Mouse (Mus musculus) mature B cell (primary cell): ENCODE data around the gene Slc27a1.

Source experiments
- in situ Hi-C: fragments of 300-500 bp; cut with MboI; formaldehyde crosslinking; loops from 2 replicates; pipeline ENCODE4 v1.14.3; 2019

The Slc27a1 gene

DNA sequence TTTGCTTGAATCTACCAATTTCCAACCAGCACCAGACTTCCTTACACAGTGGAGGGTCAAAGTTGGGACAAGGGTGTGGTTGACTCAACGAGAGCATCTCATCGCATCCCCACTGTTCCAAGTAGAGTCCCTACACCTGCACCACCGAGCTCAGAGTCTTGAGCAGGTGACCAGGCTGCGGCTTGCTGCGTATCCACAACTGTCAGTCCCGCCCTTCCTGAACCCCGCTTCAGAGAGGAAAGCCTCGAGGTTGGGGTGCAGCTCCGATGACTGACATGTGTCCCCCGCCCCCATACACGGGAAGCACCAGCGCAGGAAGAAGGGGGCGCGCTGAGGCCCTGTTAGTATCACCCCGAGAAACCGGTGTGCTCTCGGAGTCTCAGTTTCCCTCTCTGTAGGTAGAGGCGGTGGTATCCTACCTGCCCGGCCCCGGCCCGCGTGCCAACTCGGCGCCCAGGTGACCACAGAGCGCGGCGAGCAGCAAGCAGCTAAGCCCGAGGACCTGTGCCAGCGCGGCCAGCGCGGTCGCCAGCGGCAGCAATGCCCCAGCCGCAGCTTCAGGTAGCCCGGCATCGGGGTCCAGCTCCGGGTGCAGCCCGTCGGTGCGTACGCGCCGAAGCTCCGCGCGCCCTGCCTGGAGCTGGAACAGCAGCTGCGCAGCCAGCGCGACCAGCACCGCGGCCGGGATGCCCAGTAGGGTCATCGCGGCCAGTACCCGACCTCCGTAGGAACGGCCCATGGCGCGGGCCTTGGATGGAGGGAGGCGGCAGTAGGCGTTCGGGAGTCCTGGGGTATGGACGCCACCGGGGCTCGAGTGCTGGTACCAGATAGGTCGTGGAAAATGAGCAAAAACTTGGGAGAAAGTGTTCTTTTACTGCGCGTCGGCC is 10.4 kb upstream of the Slc27a1 start, which contains the start of gene Tmem221:
Gene Tmem221 (minus strand): TSS at position 801 of the 887 bp plus-strand sequence.
- in situ Hi-C loops: no loop called here

DNA sequence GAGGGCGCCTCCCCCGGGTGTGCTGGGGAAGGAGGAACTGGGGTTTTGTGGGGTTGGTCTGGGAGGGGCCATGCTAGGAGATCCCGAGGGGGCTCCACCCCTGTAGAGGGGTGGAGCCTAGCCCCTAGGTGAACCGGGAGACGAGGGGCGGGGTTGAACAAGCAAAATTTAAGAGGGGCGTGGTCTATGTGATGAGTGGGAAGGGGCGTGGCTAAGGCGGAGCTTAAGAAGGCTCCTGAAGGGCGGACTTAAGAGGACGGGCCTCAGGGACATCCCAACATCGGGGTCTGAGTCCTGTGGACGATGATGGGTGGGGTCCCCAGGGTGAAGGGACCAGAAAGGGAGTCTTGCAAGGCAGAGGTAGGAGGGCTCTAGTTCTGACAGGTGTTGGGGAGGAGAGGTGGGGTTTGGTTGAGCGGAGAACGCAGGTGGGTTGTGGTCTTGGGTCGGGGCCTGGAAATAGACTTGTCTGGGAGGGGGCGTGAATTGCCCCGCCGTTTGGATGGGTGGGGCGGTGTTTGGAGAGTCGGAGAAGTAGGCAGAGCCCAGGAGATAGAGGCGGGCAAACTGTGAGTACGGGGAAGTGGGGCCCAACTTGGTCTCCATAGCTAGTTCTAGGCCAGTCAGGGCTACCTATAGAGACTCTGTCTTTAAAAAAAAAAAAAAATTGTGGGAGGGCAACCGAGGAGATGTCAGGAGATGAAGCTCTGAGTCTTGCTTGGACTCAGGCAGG is 9.6 kb upstream of the Slc27a1 start:
- in situ Hi-C loops: no loop called here

DNA sequence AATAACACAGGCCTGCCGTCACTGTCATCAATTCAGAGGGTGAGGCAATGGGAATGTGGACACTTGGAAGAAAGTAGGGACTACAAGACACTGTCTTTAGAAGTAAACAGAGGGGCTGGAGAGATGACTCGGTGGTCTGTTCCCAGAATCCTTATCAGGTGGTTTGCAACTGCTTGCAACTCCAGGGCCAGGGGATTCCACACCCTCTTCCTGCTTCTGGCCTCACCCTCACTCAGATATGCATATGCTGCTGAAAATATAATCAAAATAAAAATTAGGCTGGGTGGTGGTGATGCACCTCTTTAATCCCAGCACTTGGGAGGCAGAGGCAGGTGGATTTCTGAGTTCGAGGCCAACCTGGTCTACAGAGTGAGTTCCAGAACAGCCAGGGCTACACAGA is 8.6 kb upstream of the Slc27a1 start:
- in situ Hi-C loops: loop anchor here (5.0 kb wide), 1 partner anchor 72 kb away; no protein-coding TSS in a partner anchor

DNA sequence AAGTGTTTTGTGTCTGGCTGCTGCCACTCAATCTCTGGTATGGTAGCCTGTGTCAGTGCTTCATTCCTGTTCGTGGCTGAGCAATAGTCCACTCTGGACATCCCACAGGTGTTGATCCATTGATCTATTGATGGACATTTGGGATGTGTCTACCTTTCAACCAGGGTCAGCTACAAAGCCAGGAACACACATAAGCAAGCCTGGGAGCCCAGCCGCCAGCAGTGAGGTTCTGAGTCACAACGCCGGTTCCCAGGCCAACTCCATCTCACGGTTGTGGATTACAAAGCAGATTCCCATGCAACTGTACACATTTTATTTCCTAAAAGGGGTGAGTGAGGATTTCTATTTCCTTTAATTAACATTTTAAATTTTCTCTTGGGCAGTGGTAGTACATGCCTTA is 7.9 kb upstream of the Slc27a1 start:
- in situ Hi-C loops: loop anchor here (5.0 kb wide), 1 partner anchor 72 kb away; no protein-coding TSS in a partner anchor

DNA sequence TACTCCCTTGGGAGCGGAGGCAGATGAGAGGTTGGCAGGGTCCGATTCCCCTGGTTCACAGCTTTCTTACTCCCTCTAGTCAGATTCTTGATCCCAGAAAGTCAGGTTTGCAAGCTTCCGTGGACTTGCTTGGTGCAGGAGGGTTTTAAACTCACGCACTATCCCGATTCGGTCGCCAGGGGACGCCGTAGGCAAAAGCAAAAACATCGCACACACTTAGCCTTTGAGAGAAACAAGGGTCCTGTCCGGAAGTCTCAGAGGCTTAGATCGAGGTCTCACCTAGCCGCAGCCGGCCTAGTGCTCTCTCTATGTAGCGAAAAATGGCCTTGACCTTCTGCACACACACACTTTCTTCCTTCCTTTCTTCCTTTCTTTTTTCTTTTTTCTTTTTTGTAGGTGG is 7.3 kb upstream of the Slc27a1 start:
- in situ Hi-C loops: loop anchor here (5.0 kb wide), 1 partner anchor 71 kb away; no protein-coding TSS in a partner anchor

DNA sequence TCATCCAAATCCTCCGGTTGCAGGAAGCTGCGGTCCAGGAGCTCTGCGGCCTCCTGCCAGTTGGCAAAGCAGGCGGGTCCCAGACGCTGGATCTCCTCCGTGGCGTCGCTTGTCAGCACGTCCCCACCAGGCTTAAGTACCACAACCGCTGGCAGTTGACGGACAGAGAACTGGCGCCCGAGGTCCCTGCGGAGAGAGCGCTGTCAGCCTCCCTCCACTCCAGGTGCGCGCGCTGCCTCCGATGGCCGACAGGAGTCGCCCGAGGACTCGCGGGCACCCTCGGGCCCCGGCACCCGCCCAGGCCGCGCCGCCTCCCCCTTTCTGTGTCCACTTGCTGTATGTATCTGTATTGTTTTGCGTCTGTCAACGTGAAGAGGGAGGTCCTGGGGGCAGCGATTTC is 5.9 kb upstream of the Slc27a1 start:
- in situ Hi-C loops: loop anchor here (5.0 kb wide), 1 partner anchor 70 kb away; no protein-coding TSS in a partner anchor

DNA sequence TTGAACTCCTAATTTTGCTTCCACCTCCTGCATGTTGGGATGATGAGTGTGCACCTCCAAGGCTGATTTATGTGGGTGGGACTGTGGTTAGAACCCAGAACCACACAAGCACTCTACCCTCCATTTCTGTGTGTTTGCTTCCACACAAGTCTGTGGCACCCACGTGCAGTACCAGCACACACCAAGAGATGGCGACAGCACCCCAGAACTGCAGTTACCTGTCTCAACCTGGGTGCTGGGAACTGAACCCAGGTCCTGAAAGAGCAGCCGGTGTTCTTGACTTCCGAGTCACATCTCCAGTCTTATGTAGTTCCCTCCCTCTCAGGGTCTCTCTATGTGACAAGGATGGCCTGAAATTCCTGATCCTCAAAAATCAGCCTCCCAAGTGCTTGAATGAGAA is 4.7 kb upstream of the Slc27a1 start:
- in situ Hi-C loops: loop anchor here (5.0 kb wide), 1 partner anchor 68 kb away; no protein-coding TSS in a partner anchor

DNA sequence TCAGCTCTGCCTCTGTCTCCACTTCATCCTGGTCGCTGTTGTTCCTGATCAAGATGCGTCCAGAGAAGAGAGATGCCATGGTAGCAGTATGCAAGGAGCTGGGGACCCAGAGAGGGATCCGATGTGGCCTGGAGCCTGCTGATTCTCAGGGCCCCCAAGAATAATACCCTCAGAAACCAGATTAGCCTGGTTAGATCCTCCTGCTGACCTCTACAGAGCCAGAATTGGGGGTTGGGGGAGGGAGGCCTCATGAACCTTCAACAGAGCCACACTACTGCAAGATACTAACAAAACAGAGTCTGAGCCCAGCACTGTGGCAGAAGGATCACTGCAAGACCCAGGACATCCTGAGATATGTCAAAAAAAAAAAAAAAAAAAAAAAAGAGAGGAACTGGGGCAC is 2.2 kb upstream of the Slc27a1 start, which contains the start of gene Nxnl1:
Gene Nxnl1 (minus strand): TSS at position 101 of the 400 bp plus-strand sequence.
- in situ Hi-C loops: no loop called here

DNA sequence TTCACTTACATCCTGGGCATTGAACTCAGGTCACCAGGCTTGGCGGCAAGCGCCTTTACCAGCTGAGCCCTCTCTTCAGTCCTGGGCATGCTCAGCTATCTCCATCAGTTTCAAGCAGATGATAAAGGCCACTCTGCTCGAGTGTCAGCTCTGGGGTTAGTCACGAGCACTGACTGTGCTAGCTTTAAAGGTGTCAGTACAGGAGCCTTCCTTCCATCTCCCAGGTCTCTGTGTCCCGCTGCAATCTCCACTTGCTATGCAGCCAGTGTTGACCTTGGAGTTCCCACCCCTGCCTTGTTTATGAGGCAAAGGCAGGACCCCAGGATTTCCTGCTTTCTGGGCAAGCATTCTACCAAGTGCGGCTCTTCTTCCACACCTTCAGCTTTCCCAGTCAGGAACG is 1.1 kb upstream of the Slc27a1 start:
- in situ Hi-C loops: no loop called here

DNA sequence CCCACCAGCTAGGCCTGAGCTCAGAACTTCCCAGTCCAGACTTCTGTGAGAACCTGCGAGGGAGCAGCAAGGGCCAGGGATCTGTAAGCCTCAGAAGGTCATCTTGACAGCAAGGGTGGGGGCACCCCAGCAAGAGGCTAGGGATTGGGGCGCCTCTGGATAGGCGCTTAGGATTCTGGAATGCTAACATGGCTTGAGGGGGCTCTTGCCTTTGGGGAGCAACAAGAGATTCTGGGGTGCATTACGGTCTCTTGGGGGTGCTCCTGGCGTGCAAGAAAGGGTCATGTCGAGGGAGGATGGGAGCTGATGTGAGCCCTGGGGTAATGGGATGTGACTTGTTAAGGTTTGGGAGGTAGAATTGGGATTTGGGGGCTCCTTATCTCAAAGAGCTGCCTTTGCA is 259 bp downstream of the Slc27a1 start:
- in situ Hi-C loops: no loop called here

DNA sequence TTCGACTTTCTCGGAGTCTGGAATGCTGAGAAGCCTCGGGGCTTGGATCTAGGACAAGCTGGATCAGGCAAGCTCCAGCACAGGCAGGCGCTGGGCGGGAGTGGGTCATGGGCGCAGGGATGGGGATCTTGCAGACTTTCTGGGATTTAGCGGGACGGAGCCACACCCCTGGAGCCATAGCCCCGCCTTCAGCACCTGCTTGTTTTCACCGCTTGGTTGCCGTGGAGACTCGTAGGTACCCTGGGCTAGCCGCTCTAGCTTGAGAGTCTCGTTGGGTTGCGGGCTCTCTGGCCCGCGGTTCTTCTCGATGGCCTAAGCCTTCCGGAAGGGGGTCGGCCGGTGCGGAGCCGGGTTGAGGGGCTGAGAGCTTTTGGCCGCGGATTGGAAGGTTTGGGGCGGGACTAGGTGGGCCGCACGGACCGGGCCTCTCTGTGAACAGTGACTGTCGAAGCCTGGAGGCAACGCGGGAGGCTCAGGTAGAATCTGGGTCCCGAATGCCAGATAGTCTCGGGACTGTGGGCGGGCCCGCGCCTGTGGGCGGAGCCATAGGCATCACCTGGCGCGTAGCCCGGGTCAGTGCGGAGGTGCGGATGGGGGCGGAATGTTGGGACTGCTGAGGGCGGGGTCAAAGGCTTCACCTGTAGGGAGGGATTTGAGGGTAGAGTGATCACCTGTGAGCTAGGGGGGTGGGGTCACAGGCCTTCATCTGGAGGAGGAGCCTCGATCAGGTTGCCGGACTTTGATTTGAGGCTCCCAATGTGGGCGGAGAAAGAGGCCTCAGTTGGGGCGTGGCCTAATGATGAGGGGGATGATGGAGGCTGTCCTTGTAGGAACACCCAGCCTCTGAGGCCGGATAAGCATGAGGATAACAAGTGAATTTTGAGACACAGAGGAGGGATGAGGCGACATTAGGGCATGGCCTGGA is 946 bp downstream of the Slc27a1 start:
- in situ Hi-C loops: no loop called here

DNA sequence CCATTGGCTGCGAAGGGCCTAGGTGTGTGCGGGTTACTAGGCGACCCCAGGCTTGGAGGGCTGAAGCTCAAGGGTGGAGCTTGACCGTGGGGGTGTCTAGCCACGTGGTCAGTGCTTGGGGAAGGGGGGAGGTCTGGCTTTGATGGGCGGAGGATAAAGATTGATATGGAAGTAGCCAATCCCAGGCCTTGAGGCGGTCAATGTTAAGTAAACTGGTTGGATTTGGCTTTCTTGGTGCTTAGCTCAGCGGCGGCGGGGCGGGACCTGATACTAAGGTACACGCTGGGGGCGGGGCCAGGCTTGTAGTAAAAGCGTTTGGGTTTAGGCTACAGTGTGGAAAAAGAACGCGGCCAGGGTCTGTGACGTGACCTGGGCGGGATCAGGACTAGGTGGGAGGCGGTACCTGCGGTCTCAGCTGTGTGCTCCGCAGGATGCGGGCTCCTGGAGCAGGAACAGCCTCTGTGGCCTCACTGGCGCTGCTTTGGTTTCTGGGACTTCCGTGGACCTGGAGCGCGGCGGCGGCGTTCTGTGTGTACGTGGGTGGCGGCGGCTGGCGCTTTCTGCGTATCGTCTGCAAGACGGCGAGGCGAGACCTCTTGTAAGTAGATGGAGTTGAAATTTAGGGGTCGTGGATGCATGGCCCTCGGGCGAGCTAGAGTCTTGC is 1.7 kb downstream of the Slc27a1 start:
- in situ Hi-C loops: no loop called here

DNA sequence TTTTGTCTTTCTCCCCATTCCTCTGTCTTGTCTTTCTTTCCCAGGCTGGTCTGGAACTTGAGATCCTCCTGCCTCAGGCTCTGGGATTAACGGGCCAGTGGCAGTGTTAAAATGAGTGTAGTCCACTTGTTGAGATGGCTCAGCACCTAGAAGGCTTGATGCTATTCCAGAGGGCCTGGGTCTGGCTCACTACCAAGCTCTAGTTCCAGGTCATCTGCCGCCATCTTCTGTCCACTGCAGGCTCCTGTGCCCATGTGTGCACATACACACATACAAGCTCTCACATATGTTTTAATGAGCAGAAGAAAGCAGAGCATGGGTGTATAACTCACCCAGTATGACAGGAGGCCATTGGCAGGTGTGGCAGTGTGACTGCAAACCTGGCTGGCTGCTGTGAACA is 3.4 kb downstream of the Slc27a1 start:
- in situ Hi-C loops: no loop called here

DNA sequence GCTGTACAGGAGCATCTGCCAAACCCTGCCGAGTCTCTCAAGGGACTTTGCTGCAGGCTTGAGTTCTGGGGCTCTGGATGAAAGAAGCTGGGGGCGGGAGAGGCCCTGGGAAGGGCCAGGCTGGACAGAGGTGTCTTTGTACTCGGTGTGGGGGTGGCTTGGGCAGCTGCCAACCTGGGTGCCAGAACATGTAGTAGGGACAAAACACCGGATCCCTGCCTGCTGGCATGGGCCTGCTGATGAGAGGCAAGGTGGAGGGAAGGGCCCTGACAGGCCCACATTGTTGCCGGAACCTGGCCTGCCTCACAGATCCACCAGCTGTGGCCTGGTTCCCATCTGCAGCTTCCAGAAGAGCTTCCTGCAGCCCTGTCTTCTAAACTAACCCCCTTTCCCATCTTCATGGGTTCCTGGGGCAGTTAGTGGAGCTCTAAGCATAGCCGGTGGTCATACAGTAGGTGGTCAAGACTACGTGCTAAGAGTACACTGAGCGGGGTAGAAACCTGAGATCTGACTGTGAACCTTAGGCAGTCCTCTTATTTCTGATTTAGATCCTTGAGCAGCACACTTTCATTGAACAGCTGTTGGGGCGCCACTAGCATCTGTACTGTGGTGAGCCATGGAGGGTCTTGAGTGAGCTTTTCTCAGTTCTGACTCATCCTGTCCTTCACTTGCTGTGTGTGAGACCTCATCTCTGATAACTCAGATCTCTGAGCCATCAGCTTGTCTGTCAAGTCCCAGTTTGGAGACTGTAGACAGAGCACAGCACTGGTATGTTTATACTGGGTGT is 4.4 kb downstream of the Slc27a1 start:
- in situ Hi-C loops: no loop called here

DNA sequence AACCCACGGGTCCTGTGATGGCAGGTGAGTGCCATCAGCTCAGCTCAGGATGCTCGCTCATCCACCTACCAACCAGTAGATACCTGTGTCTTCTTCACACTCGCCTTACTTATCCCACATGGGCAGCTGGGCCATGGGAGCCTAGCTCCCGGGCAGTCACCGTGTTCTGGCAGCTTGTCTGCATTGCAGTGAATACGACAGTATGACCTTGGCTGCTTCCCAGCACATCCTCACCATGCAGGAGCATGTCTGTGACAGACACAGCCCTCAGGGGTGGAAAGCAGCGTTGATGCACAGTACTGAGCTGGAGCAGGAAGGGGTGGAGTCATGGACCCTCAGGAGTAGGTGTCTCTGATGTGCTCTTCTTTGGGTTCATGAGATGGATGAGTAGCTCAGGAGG is 5.7 kb downstream of the Slc27a1 start:
- in situ Hi-C loops: no loop called here

DNA sequence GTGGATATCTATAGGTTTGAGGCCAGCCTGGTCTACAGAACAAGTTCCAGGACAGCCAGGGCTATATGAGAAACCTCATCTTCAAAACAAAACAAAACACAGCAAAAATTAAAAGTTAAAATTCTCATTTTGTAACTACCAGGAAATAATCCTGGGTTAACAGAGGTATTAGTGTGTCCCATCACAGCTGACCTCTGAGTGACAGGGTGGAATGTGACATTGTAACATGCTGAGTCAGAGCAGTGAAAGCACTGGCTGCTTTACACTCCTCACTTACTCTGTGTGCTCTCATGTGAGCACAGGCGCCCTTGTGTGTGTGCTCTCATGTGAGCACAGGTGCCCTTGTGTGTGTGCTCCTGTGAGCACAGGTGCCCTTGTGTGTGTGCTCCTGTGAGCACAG is 6.3 kb downstream of the Slc27a1 start:
- in situ Hi-C loops: no loop called here

DNA sequence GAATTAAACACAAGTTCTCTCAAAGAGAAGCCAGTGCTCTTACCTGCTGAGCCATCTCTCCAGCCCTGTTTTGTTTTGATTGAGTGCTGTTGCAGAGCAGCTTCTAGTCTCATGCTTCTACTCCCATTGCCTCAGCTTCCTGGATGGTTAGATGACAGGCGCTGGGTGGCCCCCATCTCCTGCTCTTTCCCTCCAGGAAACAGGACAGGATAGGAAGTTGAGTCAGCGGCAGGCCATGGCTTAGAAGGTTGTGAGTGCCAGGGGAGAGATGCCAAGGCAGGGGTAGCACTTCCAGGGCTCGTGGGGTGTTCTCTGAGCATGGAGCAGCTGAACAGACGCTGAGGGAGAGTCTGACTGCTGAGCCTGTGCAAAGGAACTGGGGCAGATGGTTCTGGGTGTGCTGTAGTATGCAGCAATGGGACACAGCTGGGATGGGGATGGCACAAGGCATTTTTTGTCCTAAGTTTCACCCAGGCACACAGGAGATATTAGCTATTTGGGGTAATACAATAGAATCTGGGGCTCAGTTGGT is 9.2 kb downstream of the Slc27a1 start:
- in situ Hi-C loops: no loop called here

DNA sequence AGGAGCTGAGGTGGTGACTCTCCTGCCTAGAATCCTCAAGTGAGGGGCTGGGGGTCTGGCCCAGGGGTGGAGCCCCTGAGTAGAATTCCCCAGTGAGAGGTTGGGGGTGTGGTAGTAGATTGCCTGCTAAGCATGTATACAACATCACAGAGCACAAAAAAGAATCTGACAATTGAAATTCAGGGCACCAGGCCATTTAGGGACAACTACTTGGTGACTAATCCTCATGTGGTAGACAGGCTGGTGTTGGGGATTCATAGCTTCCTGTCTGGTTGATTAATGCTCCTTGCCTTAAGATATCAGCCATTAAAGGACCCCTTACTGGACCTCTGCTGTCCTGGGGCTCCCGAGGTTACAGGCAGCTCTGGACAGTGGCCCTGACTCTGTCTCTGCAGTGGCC is 10.3 kb downstream of the Slc27a1 start:
- in situ Hi-C loops: no loop called here

DNA sequence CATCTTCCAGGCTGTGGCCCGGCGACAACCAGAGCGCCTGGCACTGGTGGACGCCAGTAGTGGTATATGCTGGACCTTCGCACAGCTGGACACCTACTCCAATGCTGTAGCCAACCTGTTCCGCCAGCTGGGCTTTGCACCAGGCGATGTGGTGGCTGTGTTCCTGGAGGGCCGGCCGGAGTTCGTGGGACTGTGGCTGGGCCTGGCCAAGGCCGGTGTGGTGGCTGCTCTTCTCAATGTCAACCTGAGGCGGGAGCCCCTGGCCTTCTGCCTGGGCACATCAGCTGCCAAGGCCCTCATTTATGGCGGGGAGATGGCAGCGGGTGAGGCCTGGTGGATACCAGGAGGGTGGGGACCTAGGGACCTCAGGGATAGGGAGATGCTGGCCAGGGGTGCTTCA is 10.8 kb downstream of the Slc27a1 start:
- in situ Hi-C loops: no loop called here

DNA sequence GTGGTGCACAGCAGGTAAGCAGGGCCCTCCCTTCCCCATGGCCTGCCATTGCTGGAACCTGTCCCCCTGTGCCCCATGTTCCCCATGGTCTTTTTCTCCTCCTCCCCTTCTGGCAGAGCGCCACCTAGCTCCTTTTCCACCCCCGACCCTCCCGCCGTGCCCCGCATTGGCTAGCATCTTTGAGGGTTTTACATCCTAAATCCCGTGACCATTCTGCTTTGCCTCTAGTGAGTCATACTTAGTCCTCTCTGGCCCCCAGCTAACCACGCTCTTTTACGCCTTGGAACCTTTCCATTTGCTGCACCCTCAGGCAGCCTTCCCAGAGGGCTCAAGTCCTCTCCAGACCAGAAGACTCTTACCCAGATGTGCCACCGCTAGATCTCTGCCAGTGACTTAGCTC is 11.5 kb downstream of the Slc27a1 start:
- in situ Hi-C loops: no loop called here
